Mouse (Mus musculus): Measurements from ENCODE around the gene Plcl1.

DNA sequence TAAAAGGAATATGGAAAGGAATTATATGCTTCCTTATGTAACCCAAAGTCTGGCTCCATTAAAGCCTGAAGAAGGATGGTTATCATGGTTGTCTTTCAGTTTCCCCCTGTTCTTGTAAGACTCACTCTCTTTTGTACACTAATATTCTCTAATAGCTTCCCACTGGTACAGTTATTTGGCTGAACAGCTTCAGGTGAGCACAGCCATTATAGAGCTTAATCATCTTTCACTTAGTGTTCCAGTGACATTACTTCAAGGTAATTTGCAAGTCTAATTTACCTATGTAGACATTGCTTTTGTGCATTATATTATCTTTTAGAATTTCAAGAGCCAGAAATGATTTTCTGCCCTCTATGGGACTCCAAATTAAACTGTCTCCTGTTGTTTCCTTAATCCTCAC is 184.3 kb downstream of the Plcl1 start:
- TF ChIP-seq ZC3H11A (IDR thresholded peaks at IDR 0.05; ENCODE audit: low read depth, low read length) (no peak), PAX5 (IDR thresholded peaks at IDR 0.05; ENCODE audit: low read length) (no peak), ZMIZ1 (IDR thresholded peaks at IDR 0.05; ENCODE audit: low read depth, low read length) (no peak), CTCF (conservative IDR thresholded peaks at IDR 0.05 in 1 of 2, IDR thresholded peaks at IDR 0.05 in 1 of 2; ENCODE audit: low read depth in 2 of 2, low read length in 2 of 2) (no peak), SMC3 (IDR thresholded peaks at IDR 0.05; ENCODE audit: low read depth, low read length) (no peak), POLR2A (IDR thresholded peaks at IDR 0.05; ENCODE audit: low read depth, low read length) (no peak), CHD1 (IDR thresholded peaks at IDR 0.05; ENCODE audit: low read depth, low read length) (no peak), MAX (IDR thresholded peaks at IDR 0.05; ENCODE audit: low read length) (no peak), TCF12 (IDR thresholded peaks at IDR 0.05; ENCODE audit: low read depth, low read length) (no peak), ZNF384 (IDR thresholded peaks at IDR 0.05; ENCODE audit: low read depth, low read length) (no peak), GABPA (IDR thresholded peaks at IDR 0.05; ENCODE audit: insufficient replicate concordance, low read depth, low read length) (no peak), MAFK (IDR thresholded peaks at IDR 0.05; ENCODE audit: insufficient replicate concordance, low read length) (no peak), EP300 (IDR thresholded peaks at IDR 0.05; ENCODE audit: low read length) (no peak), HCFC1 (IDR thresholded peaks at IDR 0.05; ENCODE audit: low read depth, low read length) (no peak)

Data from CH12.LX (cell line).